Mouse (Mus musculus) thymus, adult 18-20 months (tissue): ENCODE results near the gene Prkag2.
"Not testable (repeated sequence)": the region's sequence is repeated elsewhere in the genome, so short reads cannot be mapped to it uniquely, and the experiment has no call there.

Experiments used
- DNase-seq, 2 experiments: peaks; one replicate each; pipeline ENCODE4 v3.0.0; 2022; ENCODE audit warnings: mixed read lengths in 2 of 2

Prkag2 gene

DNA sequence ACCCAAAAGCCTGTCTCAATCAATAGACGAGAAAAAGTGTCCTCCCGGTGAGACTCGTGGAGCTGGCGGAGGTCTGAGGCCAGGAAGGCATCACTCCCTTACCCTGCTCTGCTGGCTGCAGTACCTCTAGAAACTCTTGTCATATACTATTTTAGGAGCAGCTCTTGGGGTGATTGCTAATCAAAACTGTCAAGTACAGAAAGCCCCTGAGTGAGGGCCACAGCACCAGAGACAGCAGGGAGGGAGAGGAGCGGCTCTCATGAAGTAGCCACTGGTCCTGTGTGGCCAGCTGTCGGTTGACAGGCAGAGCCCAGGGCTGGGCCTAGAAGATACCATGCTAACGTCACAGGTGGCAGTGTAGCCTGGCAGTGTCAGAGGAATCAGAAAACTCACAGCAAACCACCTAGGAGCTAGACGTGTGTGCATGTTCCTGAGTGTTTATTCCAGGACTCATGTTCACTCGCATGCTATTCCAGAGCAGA, 239.0 kb downstream of the Prkag2 start:
- no peak for DNase-seq

- DNase-seq: no peak
Observed at GRCm38 (mm10) chr5:24860635-24861448, 239.6 kb downstream of the Prkag2 start.

DNA sequence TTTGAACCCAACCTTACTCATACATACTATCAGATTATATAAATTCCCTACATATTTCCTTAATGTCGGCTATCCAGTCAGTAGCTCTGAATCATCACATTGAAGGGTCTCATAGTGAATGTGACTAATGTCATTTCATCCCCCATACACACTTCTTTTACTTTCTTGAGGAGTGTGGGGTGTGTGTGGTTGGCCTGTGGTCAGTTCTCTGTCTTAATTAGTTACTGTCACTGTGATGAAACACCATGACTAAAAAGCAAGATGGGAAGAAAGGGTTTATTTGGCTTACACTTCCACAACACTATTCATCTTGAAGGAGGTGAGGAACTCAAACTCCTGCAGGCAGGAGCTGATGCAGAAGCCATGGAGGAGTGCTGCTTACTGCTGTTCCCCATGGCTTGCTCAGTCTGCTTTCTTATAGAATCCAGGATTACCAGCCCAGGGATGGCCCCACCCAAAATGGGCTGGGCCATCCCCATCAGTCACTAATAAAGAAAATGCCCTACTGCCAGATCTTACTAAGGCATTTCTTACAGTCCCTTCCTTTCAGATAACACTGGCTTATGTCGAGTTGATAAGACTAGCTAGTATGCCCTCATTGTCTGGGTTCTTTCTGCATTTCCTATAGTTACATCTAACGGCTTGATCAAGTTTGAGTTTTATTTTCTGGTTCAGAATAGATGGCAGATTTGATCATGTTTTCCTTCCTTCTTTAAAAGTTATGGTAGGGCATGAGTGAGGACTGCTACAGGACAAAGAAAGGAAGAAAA, 240.5 kb downstream of the Prkag2 start:
- DNase-seq: no peak

- no peak for DNase-seq
Observed at GRCm38 (mm10) chr5:24854827-24855600, 245.4 kb downstream of the Prkag2 start.

- DNase-seq: no peak
Observed at GRCm38 (mm10) chr5:24854256-24854655, 246.2 kb downstream of the Prkag2 start.

DNA sequence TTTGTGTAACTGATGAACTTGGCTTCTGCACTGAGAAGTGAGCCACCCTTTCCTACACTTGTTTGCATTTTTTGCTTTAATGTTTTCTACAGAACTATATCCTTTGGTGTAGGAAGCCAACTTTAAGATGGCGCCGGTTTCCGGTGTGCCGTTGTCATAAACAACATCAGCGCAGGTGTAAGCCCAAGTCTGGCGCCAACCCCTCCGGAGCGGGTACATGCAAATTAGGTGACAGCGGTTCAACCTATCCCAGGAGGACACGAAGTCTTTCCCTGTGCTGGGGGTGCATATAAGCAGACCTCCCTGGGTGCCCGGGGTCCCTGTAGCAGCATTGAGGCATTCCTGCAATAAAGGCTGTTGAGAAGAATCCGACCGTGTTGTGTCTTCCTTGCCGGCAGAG, 252.2 kb downstream of the Prkag2 start:
- not testable (repeated sequence) for DNase-seq

DNA sequence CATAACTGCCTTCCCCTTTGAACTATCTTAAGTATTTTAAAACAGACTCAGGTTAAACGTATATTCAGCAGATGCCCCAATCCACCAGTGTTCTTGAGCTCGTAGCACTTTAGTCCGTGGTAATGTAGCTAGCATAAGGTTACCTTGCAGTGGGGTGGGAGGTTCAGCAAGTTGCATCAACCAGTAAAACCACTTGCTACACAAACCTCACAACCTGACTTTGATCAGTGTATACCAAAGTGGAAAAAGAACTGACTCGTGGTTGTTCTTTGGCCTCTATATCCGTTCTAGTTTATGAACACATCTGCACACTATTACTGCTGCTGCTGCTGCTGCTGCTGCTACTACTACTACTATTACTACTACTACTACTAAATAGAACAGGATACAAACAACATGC, 256.6 kb downstream of the Prkag2 start:
- peak in 1 of 2 experiments; percentile 15 for DNase-seq

DNA sequence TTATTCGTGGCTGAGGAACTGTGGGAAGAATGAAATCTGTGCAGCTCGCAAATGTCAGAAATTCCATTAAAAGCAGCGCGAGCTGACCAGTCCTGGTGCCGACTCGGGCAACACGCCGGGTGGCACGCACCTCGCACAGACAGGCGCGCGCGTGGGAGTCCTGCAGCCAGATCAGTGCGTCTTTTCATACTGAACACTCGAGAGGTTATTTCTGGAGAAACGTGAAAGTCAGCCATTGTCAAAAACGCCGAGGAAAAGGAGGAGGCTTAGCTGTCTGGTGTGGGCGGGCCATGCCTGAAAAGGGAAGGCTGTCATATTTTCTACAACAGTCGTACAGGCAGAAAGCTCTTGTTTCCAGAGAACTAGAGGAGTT, 257.4 kb downstream of the Prkag2 start:
- DNase-seq: peak in 1 of 2 experiments; percentile 36

- peak; percentile 98 to 99 for DNase-seq
Observed at GRCm38 (mm10) chr5:24842274-24843102, 258.0 kb downstream of the Prkag2 start, which contains the start of gene Rheb. Rheb (minus strand) TSS chr5:24842624.

DNA sequence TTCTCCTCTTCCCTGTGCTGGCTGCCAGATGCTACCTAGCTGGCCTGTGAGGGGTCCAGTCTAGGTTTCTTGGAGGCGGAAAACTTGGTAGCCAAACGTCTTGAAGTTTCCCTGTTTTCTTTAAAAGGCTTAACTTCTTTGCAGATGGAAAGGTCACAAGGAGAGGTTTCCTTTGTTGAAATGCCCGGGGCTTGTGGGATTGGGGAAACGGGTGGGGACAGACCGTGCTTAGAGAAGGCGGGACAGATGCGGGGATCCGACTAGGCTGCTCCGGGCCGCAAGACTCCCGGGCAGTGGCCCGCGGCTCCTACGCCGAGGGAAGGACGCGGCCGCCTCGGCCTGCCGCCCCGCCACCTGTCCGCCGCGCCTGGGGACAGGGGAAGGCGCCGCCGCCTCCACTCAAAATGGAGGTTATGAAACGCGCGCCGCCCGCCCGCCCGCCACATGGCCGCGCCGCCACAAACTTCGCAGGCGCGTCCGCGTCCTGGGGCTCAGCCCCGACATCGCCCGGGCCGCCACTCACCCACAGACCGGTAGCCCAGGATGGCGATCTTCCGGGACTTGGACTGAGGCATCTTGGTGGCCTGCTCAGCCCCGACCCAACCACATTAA, 258.7 kb downstream of the Prkag2 start:
- DNase-seq: peak in 1 of 2 experiments; percentile 32

- no peak for DNase-seq
Observed at GRCm38 (mm10) chr5:24840975-24841431, 259.4 kb downstream of the Prkag2 start.

DNA sequence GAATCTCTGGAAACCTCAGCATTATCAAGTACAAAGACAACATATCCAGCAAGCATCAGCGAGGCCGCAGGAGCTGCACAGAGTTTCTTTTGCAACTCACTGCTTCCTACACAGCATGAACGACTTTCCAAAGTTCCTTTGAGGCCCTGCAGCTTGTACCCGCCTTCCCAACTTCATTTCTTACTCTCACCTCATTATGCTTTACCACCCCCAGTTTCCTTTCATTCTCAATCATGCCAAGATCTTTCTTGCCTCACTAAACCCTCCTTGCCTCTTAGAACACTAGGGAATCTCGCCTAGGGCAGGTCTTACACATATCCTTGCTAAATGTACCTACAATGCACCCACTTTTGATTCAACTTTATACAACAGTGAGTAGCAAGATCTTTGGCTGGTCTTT, 266.0 kb downstream of the Prkag2 start:
- DNase-seq: no peak

- no peak for DNase-seq
Observed at GRCm38 (mm10) chr5:24831912-24832311, 268.5 kb downstream of the Prkag2 start.

DNA sequence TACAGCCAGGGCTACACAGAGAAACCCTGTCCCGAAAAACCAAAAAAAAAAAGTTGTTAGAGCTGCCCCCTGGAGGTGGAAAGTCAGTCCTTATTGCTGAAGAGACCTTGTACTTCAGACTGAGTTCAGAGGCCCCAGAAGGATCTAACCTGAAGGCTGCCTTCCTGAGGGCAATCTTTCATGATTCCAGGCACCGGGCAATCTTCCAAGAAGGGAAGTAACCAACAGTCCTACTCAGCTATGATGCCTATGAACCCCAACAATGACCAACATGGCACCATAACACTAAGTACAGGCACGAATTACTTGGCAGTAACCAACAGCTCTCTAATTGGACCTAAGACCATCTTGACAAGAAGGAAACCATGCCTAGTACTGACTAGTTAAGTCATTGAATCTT, 272.0 kb downstream of the Prkag2 start:
- no peak for DNase-seq

- no peak for DNase-seq
Observed at GRCm38 (mm10) chr5:24827173-24827572, 273.3 kb downstream of the Prkag2 start.

DNA sequence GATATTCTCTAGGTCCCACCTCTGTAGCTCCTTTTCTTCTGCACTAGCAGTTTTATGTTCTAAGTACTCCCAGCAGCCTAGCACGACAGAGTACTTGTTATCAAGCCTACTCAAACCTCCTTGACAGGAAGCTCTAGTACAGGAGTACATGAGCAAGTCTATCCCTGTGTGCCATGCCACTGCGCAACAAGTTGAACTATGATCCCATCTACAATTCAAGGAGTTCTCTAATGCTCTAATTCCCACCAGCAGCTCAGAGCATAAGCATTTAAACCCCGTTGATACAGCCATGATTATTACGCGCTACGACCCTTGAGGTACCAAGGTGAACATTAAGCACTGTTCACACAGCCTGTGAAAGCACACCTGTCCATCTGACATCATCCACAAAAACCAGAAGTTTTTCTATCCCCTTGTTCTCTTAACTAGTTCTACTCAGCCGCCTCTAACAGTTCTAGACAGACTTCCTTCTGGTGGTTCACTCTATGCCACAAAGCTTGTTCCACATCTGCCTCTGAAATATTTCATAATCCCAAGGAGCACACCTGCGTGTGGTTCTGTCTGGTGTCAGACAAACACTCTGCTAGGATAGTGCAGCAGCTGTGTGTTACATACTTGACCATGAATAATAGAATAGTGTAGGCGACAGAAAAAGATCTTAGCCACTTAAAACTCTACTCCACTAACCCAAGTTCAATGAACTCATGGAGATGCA, 274.2 kb downstream of the Prkag2 start:
- no peak for DNase-seq

GRCm38 (mm10) chr5:24825365-24826055, 274.9 kb downstream of the Prkag2 start:
- DNase-seq: no peak

DNA sequence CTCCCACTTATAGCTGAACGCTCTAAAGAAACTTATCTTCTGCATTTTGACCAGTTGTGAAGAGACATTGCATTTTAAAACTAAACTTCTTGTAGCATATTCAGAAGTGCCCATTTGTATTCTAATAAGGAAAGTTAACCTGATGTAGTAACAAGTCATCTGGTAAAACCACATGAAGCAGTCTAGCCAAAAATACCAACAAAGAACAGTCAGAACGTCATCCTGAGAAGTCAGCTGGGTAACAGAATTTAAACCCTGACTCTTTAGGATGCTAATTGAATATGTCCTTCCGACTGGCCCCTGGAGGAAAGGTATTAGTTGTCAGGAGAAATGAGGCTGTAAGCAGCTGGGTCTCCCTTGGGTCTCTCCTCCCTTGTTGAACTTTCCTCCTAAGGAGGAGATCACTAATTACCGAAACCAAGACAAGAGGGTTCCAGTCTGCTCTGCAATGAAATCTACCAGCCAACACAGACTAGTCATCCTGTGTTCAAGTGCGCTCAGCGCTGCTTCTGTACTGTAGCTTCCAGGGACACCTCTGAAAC, 276.5 kb downstream of the Prkag2 start:
- DNase-seq: no peak

- DNase-seq: no peak
Observed at GRCm38 (mm10) chr5:24822781-24823180, 277.7 kb downstream of the Prkag2 start.

DNA sequence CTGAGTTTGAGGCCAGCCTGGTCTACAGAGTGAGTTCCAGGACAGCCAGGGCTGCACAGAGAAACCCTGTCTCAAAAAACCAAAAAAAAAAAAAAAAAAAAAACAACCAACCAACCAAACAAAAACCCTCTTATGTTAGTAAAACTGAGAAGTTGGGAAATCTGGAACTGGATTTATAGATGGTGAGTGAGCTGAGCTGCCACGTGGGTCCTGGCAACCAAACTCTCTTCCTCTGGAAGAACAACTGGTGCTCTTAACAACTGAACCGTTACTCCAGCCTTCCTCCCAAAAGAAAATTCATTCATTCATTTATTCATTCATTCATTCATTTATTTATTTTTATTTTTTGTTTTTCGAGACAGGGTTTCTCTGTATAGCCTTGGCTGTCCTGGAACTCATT, 278.2 kb downstream of the Prkag2 start:
- DNase-seq: not testable (repeated sequence)
